Mouse (Mus musculus): Measurements from ENCODE around the gene Cacna1b. TPM values are rescaled to one million over a fixed set of nuclear protein-coding genes. Genes with fewer than 3 reads are reported as not detected.

The Cacna1b gene
- polyA plus RNA-seq, 1 experiment: 12.5 TPM

GRCm38 (mm10) chr2:24787250-24787649 is 24.3 kb upstream of the Cacna1b start:
- no peak for DNase-seq
- H3K4me3 ChIP-seq (ENCODE audit: control insufficient read depth, insufficient read depth, low read length): no peak overlapping the region
- H3K36me3 ChIP-seq (ENCODE audit: control insufficient read depth, insufficient read depth, low read length): peaks cover 18% of the 10 kb centered on the region
- no peak overlapping the region for H3K27ac ChIP-seq (ENCODE audit: control insufficient read depth, insufficient read depth, low read length)
- no peaks in the 10 kb centered on the region for H3K27me3 ChIP-seq (ENCODE audit: control insufficient read depth, insufficient read depth, low read length)
- H3K4me1 ChIP-seq (replicated peaks; ENCODE audit: control insufficient read depth, insufficient read depth, low read length): peaks cover 3% of the 10 kb centered on the region; the same call in 1 of the 2 replicates
- TF ChIP-seq POLR2A (IDR thresholded peaks at IDR 0.05; ENCODE audit: control insufficient read depth, extremely low read depth, insufficient read depth, low read length, poor library complexity): no peak
- no peak for TF ChIP-seq CTCF (IDR thresholded peaks at IDR 0.05; ENCODE audit: borderline replicate concordance, control insufficient read depth, extremely low read depth, insufficient read depth, low read length, poor library complexity)
- 97% methylated on average over 4 of the region's 4 CpGs for WGBS

DNA sequence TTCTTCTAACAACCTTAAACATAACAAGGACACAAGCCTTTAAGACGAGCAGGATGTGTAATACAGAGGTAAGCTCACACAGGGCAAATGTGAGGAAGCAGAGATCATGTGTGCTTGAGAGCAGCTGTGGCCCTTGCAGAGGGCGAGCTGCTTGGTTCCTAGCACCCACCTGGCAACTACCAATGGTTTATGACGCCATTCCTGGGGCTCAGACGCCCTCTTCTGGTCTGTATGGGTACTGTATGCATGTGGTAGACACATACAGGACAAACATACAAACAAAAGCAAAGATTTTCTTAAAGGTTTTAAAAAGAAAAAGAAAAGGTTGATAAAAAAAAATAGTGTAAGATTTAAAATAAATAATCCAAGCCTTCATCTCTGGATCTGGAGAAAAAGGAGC is 18.3 kb upstream of the Cacna1b start:
- H3K4me1 ChIP-seq (replicated peaks; ENCODE audit: control insufficient read depth, insufficient read depth, low read length): peaks cover 3% of the 10 kb centered on the region; the same call in 1 of the 2 replicates
- TF ChIP-seq CTCF (IDR thresholded peaks at IDR 0.05; ENCODE audit: borderline replicate concordance, control insufficient read depth, extremely low read depth, insufficient read depth, low read length, poor library complexity) (0 out of 2 replicates have a peak, but pooled peaks have one; percentile 17), POLR2A (IDR thresholded peaks at IDR 0.05; ENCODE audit: control insufficient read depth, extremely low read depth, insufficient read depth, low read length, poor library complexity) (no peak)
- WGBS: 73% methylated on average over 4 of the region's 4 CpGs
- no peak overlapping the region for H3K4me3 ChIP-seq (ENCODE audit: control insufficient read depth, insufficient read depth, low read length)
- H3K36me3 ChIP-seq (ENCODE audit: control insufficient read depth, insufficient read depth, low read length): no peaks in the 10 kb centered on the region
- no peak overlapping the region for H3K27ac ChIP-seq (ENCODE audit: control insufficient read depth, insufficient read depth, low read length)
- no peaks in the 10 kb centered on the region for H3K27me3 ChIP-seq (ENCODE audit: control insufficient read depth, insufficient read depth, low read length)
- no peak for DNase-seq

- 48% methylated on average over 5 of the region's 5 CpGs for WGBS
- DNase-seq: no peak
- no peak for TF ChIP-seq POLR2A (IDR thresholded peaks at IDR 0.05; ENCODE audit: control insufficient read depth, extremely low read depth, insufficient read depth, low read length, poor library complexity)
- TF ChIP-seq CTCF (IDR thresholded peaks at IDR 0.05; ENCODE audit: borderline replicate concordance, control insufficient read depth, extremely low read depth, insufficient read depth, low read length, poor library complexity): no peak
- Histone ChIP-seq H3K36me3 (ENCODE audit: control insufficient read depth, insufficient read depth, low read length) (no peaks in the 10 kb centered on the region), H3K4me1 (replicated peaks; ENCODE audit: control insufficient read depth, insufficient read depth, low read length) (no peaks in the 10 kb centered on the region), H3K27ac (ENCODE audit: control insufficient read depth, insufficient read depth, low read length) (no peak overlapping the region), H3K4me3 (ENCODE audit: control insufficient read depth, insufficient read depth, low read length) (no peak overlapping the region), H3K27me3 (ENCODE audit: control insufficient read depth, insufficient read depth, low read length) (no peaks in the 10 kb centered on the region)
These were observed 13.9 kb upstream of the Cacna1b start for GRCm38 (mm10) chr2:24776831-24777230.

DNA sequence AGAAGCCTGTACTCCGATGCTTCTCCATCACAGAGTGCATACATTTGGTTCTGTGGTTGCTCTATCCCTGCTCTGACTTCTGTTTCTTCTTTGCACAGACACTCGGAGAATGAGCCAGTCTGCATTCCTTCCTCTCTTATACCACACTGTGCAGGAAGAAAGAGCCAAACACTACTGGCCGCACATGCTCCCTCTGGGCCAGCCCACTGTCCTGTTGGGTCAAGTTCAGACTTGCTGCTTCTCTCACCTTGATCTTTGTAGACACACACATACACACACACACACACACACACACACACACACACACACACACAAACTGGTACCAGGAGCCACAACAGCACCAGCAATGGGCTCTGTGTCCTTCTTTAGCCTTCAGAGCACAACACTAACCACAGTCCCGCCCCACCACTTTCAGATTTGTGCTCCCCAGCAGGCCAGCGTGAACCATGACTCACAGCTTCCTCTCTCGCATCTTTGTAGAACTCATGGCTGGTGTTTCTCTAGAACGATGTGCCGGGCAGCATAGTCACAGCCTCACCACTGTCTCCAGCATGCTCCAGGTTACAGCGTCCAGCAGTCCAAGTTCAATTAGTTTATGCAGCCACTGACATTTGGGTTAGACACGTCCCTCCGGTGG is 13.1 kb upstream of the Cacna1b start:
- TF ChIP-seq POLR2A (IDR thresholded peaks at IDR 0.05; ENCODE audit: control insufficient read depth, extremely low read depth, insufficient read depth, low read length, poor library complexity) (no peak), CTCF (IDR thresholded peaks at IDR 0.05; ENCODE audit: borderline replicate concordance, control insufficient read depth, extremely low read depth, insufficient read depth, low read length, poor library complexity) (no peak)
- Histone ChIP-seq H3K36me3 (ENCODE audit: control insufficient read depth, insufficient read depth, low read length) (no peaks in the 10 kb centered on the region), H3K27me3 (ENCODE audit: control insufficient read depth, insufficient read depth, low read length) (no peaks in the 10 kb centered on the region), H3K4me1 (replicated peaks; ENCODE audit: control insufficient read depth, insufficient read depth, low read length) (no peaks in the 10 kb centered on the region), H3K4me3 (ENCODE audit: control insufficient read depth, insufficient read depth, low read length) (no peak overlapping the region), H3K27ac (ENCODE audit: control insufficient read depth, insufficient read depth, low read length) (no peak overlapping the region)
- DNase-seq: no peak
- WGBS: 58% methylated on average over 11 of the region's 11 CpGs

DNA sequence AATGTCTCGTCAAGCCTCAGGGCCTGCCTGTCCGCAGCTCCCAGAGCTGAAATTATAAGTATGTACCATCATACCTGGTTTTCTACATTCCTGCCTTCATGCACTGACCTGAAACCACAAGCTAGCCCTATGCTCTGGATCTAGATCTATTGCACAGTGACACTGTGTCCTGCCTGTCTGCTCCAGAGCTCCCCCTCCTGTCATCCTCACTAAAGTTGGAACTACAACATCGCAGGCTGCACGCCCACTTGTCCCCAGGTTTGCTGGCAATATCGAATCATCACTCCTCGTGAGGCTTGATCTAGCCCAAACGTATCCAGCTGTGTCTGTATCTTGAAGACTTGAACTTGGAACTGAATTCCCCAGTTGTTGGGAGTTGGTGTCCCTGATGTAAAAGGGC is 11.9 kb upstream of the Cacna1b start:
- no peak overlapping the region for H3K27ac ChIP-seq (ENCODE audit: control insufficient read depth, insufficient read depth, low read length)
- 82% methylated on average over 7 of the region's 7 CpGs for WGBS
- no peak for TF ChIP-seq CTCF (IDR thresholded peaks at IDR 0.05; ENCODE audit: borderline replicate concordance, control insufficient read depth, extremely low read depth, insufficient read depth, low read length, poor library complexity)
- DNase-seq: no peak
- H3K4me3 ChIP-seq (ENCODE audit: control insufficient read depth, insufficient read depth, low read length): no peak overlapping the region
- H3K27me3 ChIP-seq (ENCODE audit: control insufficient read depth, insufficient read depth, low read length): no peaks in the 10 kb centered on the region
- H3K36me3 ChIP-seq (ENCODE audit: control insufficient read depth, insufficient read depth, low read length): no peaks in the 10 kb centered on the region
- H3K4me1 ChIP-seq (replicated peaks; ENCODE audit: control insufficient read depth, insufficient read depth, low read length): no peaks in the 10 kb centered on the region

GRCm38 (mm10) chr2:24770861-24771260 is 7.9 kb upstream of the Cacna1b start:
- H3K27ac ChIP-seq (ENCODE audit: control insufficient read depth, insufficient read depth, low read length): no peak overlapping the region
- H3K4me3 ChIP-seq (ENCODE audit: control insufficient read depth, insufficient read depth, low read length): no peak overlapping the region
- no peaks in the 10 kb centered on the region for H3K27me3 ChIP-seq (ENCODE audit: control insufficient read depth, insufficient read depth, low read length)
- 88% methylated on average over 4 of the region's 4 CpGs for WGBS
- H3K36me3 ChIP-seq (ENCODE audit: control insufficient read depth, insufficient read depth, low read length): no peaks in the 10 kb centered on the region
- no peaks in the 10 kb centered on the region for H3K4me1 ChIP-seq (replicated peaks; ENCODE audit: control insufficient read depth, insufficient read depth, low read length)
- DNase-seq: no peak
- TF ChIP-seq CTCF (IDR thresholded peaks at IDR 0.05; ENCODE audit: borderline replicate concordance, control insufficient read depth, extremely low read depth, insufficient read depth, low read length, poor library complexity) (no peak), POLR2A (IDR thresholded peaks at IDR 0.05; ENCODE audit: control insufficient read depth, extremely low read depth, insufficient read depth, low read length, poor library complexity) (no peak)
